11 mouse cellular contexts compared by ENCODE assay signal in the genomic region with DNA sequence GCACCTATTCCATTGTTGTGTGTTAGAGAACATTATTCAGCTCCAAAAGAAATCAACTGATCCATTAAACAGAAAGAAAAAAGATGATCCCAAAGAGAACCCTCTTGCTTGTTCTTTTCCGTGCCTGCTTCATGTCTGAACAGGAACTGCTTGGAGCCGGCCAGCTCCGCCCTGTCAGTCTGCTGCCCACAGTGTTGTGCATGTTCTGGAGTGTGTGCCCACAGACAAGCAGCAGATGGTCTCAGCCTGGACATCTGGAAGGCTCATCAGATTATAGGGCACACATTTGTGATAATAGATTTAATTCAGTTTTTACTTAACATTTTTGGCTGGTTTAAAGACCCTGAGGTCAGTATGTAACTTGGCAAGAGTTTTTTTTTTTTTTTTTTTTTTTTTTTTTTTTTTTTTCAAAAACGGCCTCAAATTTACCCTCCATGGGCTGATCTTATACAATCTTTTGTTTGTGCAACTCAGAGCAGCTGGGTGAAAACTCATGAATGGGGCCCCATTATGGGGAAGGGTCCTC.
DNase-seq lines count a peak whose midpoint lies in the region; TF ChIP-seq lines count a peak whose summit lies in the region.
"Had no signal": no experiment of that assay in that cellular context is flagged by ENCODE, and none has a peak within 500 bp of the region (broad histone marks: within the 10 kb centered on the region; RNA-seq: fewer than 3 reads in every experiment).

No protein-coding gene starts in this region.

- intact Hi-C loops in left cerebral cortex, adult 2 months (cut with DNase I): no loop called here

- H3K4me3 ChIP-seq in left cerebral cortex, adult 2 months: no peak overlapping the region
- H3K4me3 ChIP-seq: heart, embryonic 10.5 days; midbrain, embryonic 10.5 days had no signal

- DNase-seq in cerebellum, postnatal 10 days: peak; percentile 60 to 73
- DNase-seq in cerebellum, adult 11-12 months: no peak
- DNase-seq in left cerebral cortex, adult 18-20 months (ENCODE audit: low spot score in 2 of 2): peak; percentile 7 to 25
- DNase-seq in left cerebral cortex, adult 2 months (ENCODE audit: extremely low spot score in 1 of 2, low spot score in 2 of 2): no peak
- DNase-seq in layer of hippocampus, adult 18-20 months (ENCODE audit: low spot score in 2 of 2): peak; percentile 13 to 38
- DNase-seq in right cerebral cortex, postnatal 14 days: peak; percentile 11
- DNase-seq in testis, postnatal 10 days (ENCODE audit: low spot score): no peak
- DNase-seq in kidney, adult 9 months: no peak
- DNase-seq: embryo, embryonic 11 days had no signal

- no peak overlapping the region for H3K27ac ChIP-seq in left cerebral cortex, adult 2 months
- H3K27ac ChIP-seq: heart, embryonic 10.5 days; midbrain, embryonic 10.5 days had no signal

- no peak for TF ChIP-seq CTCF in left cerebral cortex, adult 2 months (IDR thresholded peaks at IDR 0.05)

Comparison
In these comparisons a context has a peak if more than half of its experiments do, and no peak if none do; other contexts are left out.
1. DNase-seq: peak in cerebellum, postnatal 10 days (2 of 2), left cerebral cortex, adult 18-20 months (2 of 2), layer of hippocampus, adult 18-20 months (2 of 2) and right cerebral cortex, postnatal 14 days (single experiment); none in cerebellum, adult 11-12 months (single experiment), left cerebral cortex, adult 2 months (0 of 2), testis, postnatal 10 days (single experiment) and kidney, adult 9 months (single experiment).